Mouse (Mus musculus): ENCODE results near the gene Ppox. TPM values are rescaled to one million over a fixed set of nuclear protein-coding genes. Genes with fewer than 3 reads are reported as not detected.

Ppox gene
- total and polyA plus RNA-seq, 2 experiments from 2014 or later, result 32.4 to 44.3 TPM

GRCm38 (mm10) chr1:171262594-171263130, 18.3 kb downstream of the Ppox start:
- ATAC-seq, result peak; percentile 82
- H3K9me3 ChIP-seq (ENCODE audit: low read length), result no peaks in the 10 kb centered on the region
- H3K4me2 ChIP-seq (ENCODE audit: low read depth, low read length), result peak overlapping the region; percentile 61
- WGBS, result under 1% methylated on average over 8 of the region's 8 CpGs
- no peak for TF ChIP-seq CTCF (IDR thresholded peaks at IDR 0.05; ENCODE audit: low read depth)
- H3K27me3 ChIP-seq (ENCODE audit: insufficient read depth, low read length), result no peaks in the 10 kb centered on the region
- DNase-seq (ENCODE audit: low spot score), result peak; percentile 85
- H3K27ac ChIP-seq, result peak overlapping the region; percentile 82
- peak overlapping the region; percentile 30 for H3K4me3 ChIP-seq (ENCODE audit: low read length)
- peak overlapping the region; percentile 41 for H3K9ac ChIP-seq (replicated peaks; ENCODE audit: low read length)
- H3K4me1 ChIP-seq (ENCODE audit: insufficient read depth, low read length), result peaks cover 6% of the 10 kb centered on the region; the same call in 1 of the 2 replicates
- H3K36me3 ChIP-seq (ENCODE audit: insufficient read depth, low read length), result no peaks in the 10 kb centered on the region

DNA sequence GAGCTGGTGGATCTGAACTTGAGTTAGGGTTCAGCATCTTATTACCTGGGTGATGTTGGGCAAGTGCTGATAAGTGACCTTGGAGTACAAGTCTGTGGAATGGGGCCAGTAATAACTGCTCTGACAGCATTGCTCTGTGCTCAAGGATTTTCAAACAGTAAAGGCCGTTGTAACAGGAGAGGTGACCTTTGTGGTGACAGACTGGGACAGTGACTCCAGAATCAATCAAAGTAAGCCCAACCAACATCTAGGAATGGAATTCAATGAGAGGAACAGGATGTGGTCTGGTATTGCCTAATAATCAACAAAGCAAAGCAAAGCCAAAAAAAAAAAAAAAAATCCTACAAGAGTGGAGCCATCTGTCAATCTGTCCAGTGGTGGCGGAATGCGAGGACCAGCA, 20.7 kb downstream of the Ppox start:
- Histone ChIP-seq H3K4me3 (ENCODE audit: low read length) (no peak overlapping the region), H3K9ac (replicated peaks; ENCODE audit: low read length) (no peak overlapping the region), H3K4me1 (ENCODE audit: insufficient read depth, low read length) (peaks cover 6% of the 10 kb centered on the region; the same call in 1 of the 2 replicates), H3K27me3 (ENCODE audit: insufficient read depth, low read length) (no peaks in the 10 kb centered on the region), H3K36me3 (ENCODE audit: insufficient read depth, low read length) (no peaks in the 10 kb centered on the region), H3K4me2 (ENCODE audit: low read depth, low read length) (no peak overlapping the region), H3K9me3 (ENCODE audit: low read length) (no peaks in the 10 kb centered on the region), H3K27ac (no peak overlapping the region)
- 87% methylated on average over 3 of the region's 3 CpGs for WGBS
- DNase-seq (ENCODE audit: low spot score) (no peak), ATAC-seq (no peak)
- TF ChIP-seq CTCF (IDR thresholded peaks at IDR 0.05; ENCODE audit: low read depth), result no peak

DNA sequence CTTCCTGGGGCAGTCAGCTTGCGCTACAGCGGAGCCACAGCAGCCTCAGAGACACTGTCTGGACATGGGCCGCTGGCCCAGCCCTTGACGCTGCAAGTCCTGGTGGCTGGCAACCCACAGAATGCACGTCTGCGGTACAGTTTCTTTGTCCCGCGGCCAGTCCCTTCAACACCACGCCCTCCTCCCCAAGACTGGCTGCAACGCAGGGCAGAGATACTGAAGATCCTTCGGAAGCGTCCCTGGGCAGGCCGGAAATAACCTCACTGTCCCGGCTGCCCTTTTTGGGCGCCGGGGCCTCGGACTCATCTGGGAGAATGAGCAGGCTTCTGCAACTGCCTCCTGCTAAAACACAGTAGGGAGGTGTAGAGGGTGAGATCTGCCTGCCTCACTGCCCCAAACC, 22.1 kb downstream of the Ppox start:
- no peak overlapping the region for H3K9ac ChIP-seq (replicated peaks; ENCODE audit: low read length)
- H3K27me3 ChIP-seq (ENCODE audit: insufficient read depth, low read length), result no peaks in the 10 kb centered on the region
- ATAC-seq (no peak), DNase-seq (ENCODE audit: low spot score) (no peak)
- H3K4me3 ChIP-seq (ENCODE audit: low read length), result no peak overlapping the region
- no peak overlapping the region for H3K4me2 ChIP-seq (ENCODE audit: low read depth, low read length)
- H3K27ac ChIP-seq, result no peak overlapping the region
- 81% methylated on average over 17 of the region's 17 CpGs for WGBS
- peaks cover 6% of the 10 kb centered on the region; the same call in 1 of the 2 replicates for H3K4me1 ChIP-seq (ENCODE audit: insufficient read depth, low read length)
- H3K9me3 ChIP-seq (ENCODE audit: low read length), result no peaks in the 10 kb centered on the region
- no peaks in the 10 kb centered on the region for H3K36me3 ChIP-seq (ENCODE audit: insufficient read depth, low read length)
- no peak for TF ChIP-seq CTCF (IDR thresholded peaks at IDR 0.05; ENCODE audit: low read depth)

DNA sequence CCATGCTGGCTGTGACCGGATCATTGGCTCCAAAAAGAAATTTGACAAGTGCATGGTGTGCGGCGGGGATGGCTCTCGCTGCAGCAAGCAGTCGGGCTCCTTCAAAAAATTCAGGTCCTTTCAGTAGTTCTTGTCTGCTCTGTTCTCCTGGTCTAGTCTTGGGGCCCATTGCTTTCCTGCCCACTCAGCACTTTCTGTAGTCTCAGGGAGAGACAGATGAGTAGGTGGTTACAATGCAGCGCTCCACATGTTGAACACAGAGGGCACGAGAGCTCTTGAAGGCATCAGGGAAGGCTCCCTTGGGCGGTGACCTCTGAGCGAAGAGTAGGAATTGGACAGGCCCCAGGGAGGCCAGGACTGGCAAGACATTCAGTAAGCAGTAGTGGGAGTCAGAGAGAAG, 23.2 kb downstream of the Ppox start:
- Histone ChIP-seq H3K4me1 (ENCODE audit: insufficient read depth, low read length) (peaks cover 6% of the 10 kb centered on the region; the same call in 1 of the 2 replicates), H3K4me2 (ENCODE audit: low read depth, low read length) (no peak overlapping the region), H3K4me3 (ENCODE audit: low read length) (no peak overlapping the region), H3K36me3 (ENCODE audit: insufficient read depth, low read length) (no peaks in the 10 kb centered on the region), H3K9ac (replicated peaks; ENCODE audit: low read length) (no peak overlapping the region), H3K27ac (no peak overlapping the region), H3K9me3 (ENCODE audit: low read length) (no peaks in the 10 kb centered on the region), H3K27me3 (ENCODE audit: insufficient read depth, low read length) (no peaks in the 10 kb centered on the region)
- ATAC-seq, result no peak
- 76% methylated on average over 9 of the region's 9 CpGs for WGBS
- TF ChIP-seq CTCF (IDR thresholded peaks at IDR 0.05; ENCODE audit: low read depth), result no peak
- DNase-seq (ENCODE audit: low spot score), result no peak

DNA sequence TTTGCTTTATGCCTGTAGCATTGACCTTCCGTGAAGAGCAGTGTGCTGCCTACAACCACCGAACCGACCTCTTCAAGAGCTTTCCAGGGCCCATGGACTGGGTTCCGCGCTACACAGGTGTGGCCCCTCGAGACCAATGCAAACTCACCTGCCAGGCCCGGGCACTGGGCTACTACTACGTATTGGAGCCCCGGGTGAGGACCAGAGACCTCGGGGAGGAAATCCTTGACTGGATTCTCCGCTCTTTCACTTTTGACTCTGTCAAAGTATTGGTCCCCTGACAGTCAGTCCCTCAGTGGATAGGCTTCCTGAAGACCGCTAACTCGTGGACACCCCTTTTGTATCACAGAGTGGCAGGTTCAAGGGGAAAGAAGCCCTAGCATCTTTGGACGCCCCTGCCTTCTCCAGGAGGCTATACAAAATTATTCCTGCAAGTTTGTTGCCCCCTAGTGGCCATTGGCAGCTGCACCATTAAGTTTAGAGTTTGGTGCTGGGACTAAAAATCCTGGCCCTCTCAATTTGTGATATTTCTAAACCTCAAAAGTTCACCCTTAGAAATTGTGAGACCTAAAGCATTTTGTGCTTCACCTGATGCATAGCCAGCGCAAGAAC, 23.9 kb downstream of the Ppox start:
- Histone ChIP-seq H3K4me3 (ENCODE audit: low read length) (no peak overlapping the region), H3K9ac (replicated peaks; ENCODE audit: low read length) (no peak overlapping the region), H3K27me3 (ENCODE audit: insufficient read depth, low read length) (no peaks in the 10 kb centered on the region), H3K27ac (no peak overlapping the region), H3K36me3 (ENCODE audit: insufficient read depth, low read length) (no peaks in the 10 kb centered on the region), H3K4me2 (ENCODE audit: low read depth, low read length) (no peak overlapping the region), H3K4me1 (ENCODE audit: insufficient read depth, low read length) (peaks cover 8% of the 10 kb centered on the region; the same call in 1 of the 2 replicates), H3K9me3 (ENCODE audit: low read length) (no peaks in the 10 kb centered on the region)
- DNase-seq (ENCODE audit: low spot score), result peak; percentile 87
- 70% methylated on average over 15 of the region's 15 CpGs for WGBS
- ATAC-seq, result 0 out of 2 replicates have a peak, but pooled peaks have one; percentile 13
- TF ChIP-seq CTCF (IDR thresholded peaks at IDR 0.05; ENCODE audit: low read depth), result peak; percentile 86

DNA sequence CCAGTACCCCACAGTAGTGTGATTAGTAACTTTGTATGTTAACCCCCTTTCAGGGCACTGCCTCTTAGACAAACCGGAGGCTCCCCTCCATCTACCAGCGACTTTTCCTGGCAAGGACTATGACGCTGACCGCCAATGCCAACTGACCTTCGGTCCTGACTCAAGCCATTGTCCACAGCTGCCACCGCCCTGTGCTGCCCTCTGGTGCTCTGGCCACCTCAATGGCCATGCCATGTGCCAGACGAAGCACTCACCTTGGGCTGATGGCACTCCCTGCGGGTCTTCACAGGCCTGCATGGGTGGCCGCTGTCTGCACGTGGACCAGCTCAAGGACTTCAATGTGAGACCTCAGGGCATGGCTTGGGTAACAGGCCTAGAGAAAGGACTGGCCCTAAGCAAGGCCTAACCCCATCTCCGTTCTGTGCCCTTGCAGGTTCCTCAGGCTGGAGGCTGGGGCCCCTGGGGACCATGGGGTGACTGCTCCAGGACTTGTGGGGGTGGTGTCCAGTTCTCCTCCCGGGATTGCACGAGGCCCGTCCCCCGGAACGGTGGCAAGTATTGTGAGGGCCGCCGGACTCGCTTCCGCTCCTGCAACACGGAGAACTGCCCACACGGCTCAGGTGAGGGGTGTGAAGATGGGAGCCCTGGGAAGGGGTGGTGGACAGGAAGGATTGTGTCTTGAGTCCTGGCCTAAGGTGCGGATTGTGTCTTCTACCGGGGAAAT, 24.7 kb downstream of the Ppox start:
- DNase-seq (ENCODE audit: low spot score) (no peak), ATAC-seq (no peak)
- no peak overlapping the region for H3K4me3 ChIP-seq (ENCODE audit: low read length)
- WGBS, result 91% methylated on average over 24 of the region's 24 CpGs
- no peak overlapping the region for H3K9ac ChIP-seq (replicated peaks; ENCODE audit: low read length)
- no peak for TF ChIP-seq CTCF (IDR thresholded peaks at IDR 0.05; ENCODE audit: low read depth)
- no peak overlapping the region for H3K4me2 ChIP-seq (ENCODE audit: low read depth, low read length)
- no peaks in the 10 kb centered on the region for H3K27me3 ChIP-seq (ENCODE audit: insufficient read depth, low read length)
- H3K27ac ChIP-seq, result no peak overlapping the region
- no peaks in the 10 kb centered on the region for H3K9me3 ChIP-seq (ENCODE audit: low read length)
- H3K36me3 ChIP-seq (ENCODE audit: insufficient read depth, low read length), result no peaks in the 10 kb centered on the region
- H3K4me1 ChIP-seq (ENCODE audit: insufficient read depth, low read length), result peaks cover 14% of the 10 kb centered on the region
